Mouse (Mus musculus) megakaryocyte, embryonic 14.5 days (primary cell): ENCODE measurements at regions not wholly inside any gene's neighbourhood (a gene's known extent, or its start where the extent isn't known, plus 50 kb on each side); places are given as distances from the start of the nearest gene placed in this dataset.

Experiments
- FLI1 ChIP-seq: IDR thresholded peaks from 2 replicates; pipeline ENCODE4 v1.6.1; 2012; ENCODE audit warnings: low read length, inconsistent platforms, mixed read lengths
- GATA1 ChIP-seq: IDR thresholded peaks from 3 replicates; pipeline ENCODE4 v1.6.1; 2012; ENCODE audit warnings: mixed read lengths, low read length, inconsistent platforms, borderline replicate concordance

DNA sequence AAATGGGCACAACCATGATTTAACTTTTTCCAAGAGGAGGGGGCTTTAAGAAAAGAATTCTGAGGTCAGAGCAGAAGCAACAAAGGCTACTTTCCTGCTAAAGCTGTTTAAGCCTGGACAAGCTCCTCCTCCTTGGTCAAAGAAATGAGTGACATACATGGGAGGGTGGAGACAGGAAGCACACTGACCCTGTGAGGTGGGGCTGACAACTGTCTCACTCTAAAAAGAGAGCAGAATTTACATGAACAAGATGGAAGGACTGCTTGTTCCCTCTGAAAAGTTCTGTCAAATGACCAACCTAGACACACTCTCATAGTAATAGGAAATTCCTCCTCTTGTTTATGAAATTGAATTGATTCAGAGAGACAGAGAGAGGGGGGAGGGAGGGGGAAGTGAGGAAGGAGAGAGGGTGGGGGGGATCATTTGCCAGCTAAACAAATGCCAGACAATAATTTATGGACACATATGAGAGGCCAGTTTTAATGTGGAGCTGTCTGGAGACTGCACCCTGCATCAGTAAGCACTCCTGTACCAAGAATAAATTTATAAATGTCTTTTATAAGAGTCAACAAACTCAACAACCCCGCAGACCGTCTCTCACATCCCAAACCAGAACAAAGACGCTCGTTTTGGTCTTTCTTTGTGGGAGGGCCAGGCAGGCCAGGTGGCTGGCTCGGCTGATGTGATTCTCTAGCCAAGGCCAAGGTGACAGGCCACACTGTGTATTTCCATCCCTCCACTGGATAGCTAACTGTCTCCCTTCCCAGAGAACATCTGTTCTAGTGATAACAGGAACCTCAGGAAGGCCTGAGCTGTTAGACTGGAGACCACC is 110.6 kb upstream of the Stc2 start:
- no peak for TF ChIP-seq GATA1
- TF ChIP-seq FLI1: no peak
